Mouse (Mus musculus): ENCODE results near the gene Pdzd9. TPM values are rescaled to one million over a fixed set of nuclear protein-coding genes. Genes with fewer than 3 reads are reported as not detected.

Gene Pdzd9
- 203 TPM for polyA plus RNA-seq (2014; fragmentation: Illumina TruSeq; extraction: RNeasy Lipid Tissue Mini Kit (QIAGEN cat#74804); ENCODE audit: low read depth, low replicate concordance)

GRCm38 (mm10) chr7:120670153-120670875 is at the start of gene Pdzd9:
Gene Pdzd9 (minus strand): TSS chr7:120670343.

GRCm38 (mm10) chr7:120677001-120677643 is 7.0 kb upstream of the Pdzd9 start, which contains the start of gene Mosmo:
Gene Mosmo (plus strand): TSS chr7:120677618.

GRCm38 (mm10) chr7:120634711-120635361 is 35.3 kb downstream of the Pdzd9 start, which contains the start of gene Uqcrc2:
Gene Uqcrc2 (plus strand): TSS chr7:120635176.

Other genes starting within 250 kb of the Pdzd9 start
- 184 TPM for gene Uqcrc2, start 35.2 kb downstream of the Pdzd9 start, polyA plus RNA-seq (2014; fragmentation: Illumina TruSeq; extraction: RNeasy Lipid Tissue Mini Kit (QIAGEN cat#74804); ENCODE audit: low read depth, low replicate concordance)
- gene Mosmo, start 7.3 kb upstream of the Pdzd9 start, polyA plus RNA-seq (2014; fragmentation: Illumina TruSeq; extraction: RNeasy Lipid Tissue Mini Kit (QIAGEN cat#74804); ENCODE audit: low read depth, low replicate concordance), result 23.5 TPM
- 58.7 TPM for gene Vwa3a, start 69.0 kb upstream of the Pdzd9 start, polyA plus RNA-seq (2014; fragmentation: Illumina TruSeq; extraction: RNeasy Lipid Tissue Mini Kit (QIAGEN cat#74804); ENCODE audit: low read depth, low replicate concordance)
- not detected for gene Gm5737, start 142.0 kb upstream of the Pdzd9 start, polyA plus RNA-seq (2014; fragmentation: Illumina TruSeq; extraction: RNeasy Lipid Tissue Mini Kit (QIAGEN cat#74804); ENCODE audit: low read depth, low replicate concordance)
- 2.0 TPM for gene Eef2k, start 172.5 kb upstream of the Pdzd9 start, polyA plus RNA-seq (2014; fragmentation: Illumina TruSeq; extraction: RNeasy Lipid Tissue Mini Kit (QIAGEN cat#74804); ENCODE audit: low read depth, low replicate concordance)
- 9.1 TPM for gene Polr3e, start 247.4 kb upstream of the Pdzd9 start, polyA plus RNA-seq (2014; fragmentation: Illumina TruSeq; extraction: RNeasy Lipid Tissue Mini Kit (QIAGEN cat#74804); ENCODE audit: low read depth, low replicate concordance)

All from testis, adult 10 weeks (tissue).